Mouse (Mus musculus) thymus, postnatal 4 days (tissue): ENCODE data around the gene Bcl2a1b.
"Not testable (repeated sequence)": the region's sequence is repeated elsewhere in the genome, so short reads cannot be mapped to it uniquely, and the experiment has no call there.

ENCODE experiments used
- DNase-seq: peaks from one replicate; pipeline ENCODE4 v3.0.0; 2021

The Bcl2a1b gene

GRCm38 (mm10) chr9:89198969-89199416 is at the start of gene Bcl2a1b, which contains the start of gene Gm29094:
Gene Bcl2a1b (plus strand): TSS chr9:89199209.
Gene Gm29094 (plus strand): TSS chr9:89199379.
- peak; percentile 29 for DNase-seq

DNA sequence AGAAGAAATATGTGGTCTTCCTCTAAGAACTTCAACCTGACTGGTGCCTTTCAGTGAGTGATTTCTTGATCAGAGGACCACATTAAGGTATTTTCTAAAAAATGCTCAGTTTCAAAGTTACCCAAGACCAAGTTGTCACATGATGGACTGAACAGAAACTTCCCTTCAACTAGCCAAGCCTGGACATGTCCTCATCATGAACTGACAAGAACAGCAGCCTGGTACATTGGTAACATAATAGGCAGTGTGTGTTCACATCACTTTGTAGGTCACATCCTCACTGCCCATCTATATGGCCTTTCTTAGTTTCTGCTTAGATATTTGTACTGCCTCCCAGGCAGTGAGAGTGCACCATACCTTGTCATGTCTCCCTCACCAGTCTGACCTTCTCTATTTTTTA is 26.5 kb upstream of the Bcl2a1b start:
- DNase-seq, result not testable (repeated sequence)

DNA sequence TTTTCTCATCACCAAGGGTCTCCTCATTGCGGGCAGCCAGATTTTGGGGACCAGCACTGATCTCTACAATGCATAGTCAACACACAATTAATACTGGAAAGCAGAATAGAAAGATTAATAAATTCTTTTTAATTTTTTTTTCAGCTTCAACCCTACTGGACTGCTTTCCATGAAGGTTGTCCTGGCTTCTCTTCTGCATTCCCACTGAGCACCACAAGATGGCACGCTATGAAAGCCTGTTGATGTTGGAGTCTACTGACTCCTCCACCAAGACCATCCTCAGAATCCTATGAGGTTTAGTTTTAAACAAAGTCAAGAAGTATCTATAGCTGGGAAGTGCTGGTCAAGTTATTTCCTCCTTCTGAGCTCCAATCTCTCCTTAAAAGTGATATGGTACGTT is 20.2 kb upstream of the Bcl2a1b start:
- DNase-seq, result peak; percentile 77

- DNase-seq, result not testable (repeated sequence)
These were observed 19.5 kb upstream of the Bcl2a1b start for GRCm38 (mm10) chr9:89179469-89179868.

DNA sequence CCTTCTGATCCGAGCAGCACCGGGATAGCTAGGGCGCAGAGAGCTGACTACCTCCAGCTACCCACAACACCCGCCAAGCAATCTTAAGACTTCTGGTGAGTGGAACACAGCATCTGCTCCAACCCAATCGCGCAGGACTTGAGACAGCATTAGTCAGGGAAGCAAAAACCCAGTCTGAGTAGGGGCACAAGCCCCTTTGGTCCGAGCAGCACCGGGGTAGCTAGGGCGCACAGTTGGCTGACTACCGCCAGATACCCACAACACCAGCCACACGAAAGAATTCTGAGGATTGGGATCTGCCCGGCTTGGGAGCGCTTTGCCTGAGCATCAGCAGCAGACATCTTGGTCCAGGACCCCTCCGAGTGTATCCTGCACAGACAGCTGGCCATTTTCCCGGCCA is 12.0 kb upstream of the Bcl2a1b start:
- DNase-seq, result not testable (repeated sequence)

- DNase-seq, result not testable (repeated sequence)
These were observed 3.5 kb upstream of the Bcl2a1b start for GRCm38 (mm10) chr9:89195483-89195882.

GRCm38 (mm10) chr9:89197509-89197908 is 1.5 kb upstream of the Bcl2a1b start:
- not testable (repeated sequence) for DNase-seq

GRCm38 (mm10) chr9:89198349-89198748 is 660 bp upstream of the Bcl2a1b start:
- DNase-seq, result not testable (repeated sequence)

DNA sequence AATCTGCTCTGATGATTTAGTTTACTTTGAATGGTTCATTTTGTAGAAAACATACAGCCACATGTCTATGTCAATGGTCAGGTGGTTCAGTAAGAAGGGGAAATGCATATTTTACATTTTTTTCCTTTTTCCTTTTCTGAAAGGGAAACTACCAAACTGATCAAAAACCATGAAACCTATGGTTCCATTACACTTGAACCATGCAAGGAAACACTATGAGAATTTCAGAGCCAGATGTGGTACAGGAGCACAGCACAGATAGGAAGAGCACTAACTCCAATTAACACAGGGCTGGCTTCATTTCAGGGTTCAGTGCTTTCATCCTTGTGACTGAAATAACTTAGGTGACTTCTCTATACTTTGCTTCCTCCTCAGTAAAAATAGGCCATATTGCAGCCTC is 3.2 kb downstream of the Bcl2a1b start:
- DNase-seq, result not testable (repeated sequence)

DNA sequence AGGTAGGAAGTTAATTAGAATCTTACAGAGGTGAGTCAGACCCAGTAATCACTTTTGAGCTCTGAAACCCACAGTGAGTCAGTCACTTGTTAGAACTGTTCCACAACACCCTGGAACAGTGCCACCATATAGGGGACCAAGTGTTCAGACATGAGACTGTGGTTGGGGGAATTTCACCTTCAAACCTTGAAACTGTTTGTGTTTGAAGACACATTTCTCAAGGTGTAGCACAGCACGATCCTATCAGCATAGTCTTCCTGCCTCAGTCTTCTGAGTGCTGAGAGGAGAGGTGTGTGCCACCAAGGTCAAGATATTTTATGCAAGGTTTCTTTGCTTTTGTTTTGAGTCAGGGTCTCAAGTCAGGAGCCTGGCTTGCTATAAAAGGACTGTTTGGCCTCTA is 9.9 kb downstream of the Bcl2a1b start:
- DNase-seq, result not testable (repeated sequence)

DNA sequence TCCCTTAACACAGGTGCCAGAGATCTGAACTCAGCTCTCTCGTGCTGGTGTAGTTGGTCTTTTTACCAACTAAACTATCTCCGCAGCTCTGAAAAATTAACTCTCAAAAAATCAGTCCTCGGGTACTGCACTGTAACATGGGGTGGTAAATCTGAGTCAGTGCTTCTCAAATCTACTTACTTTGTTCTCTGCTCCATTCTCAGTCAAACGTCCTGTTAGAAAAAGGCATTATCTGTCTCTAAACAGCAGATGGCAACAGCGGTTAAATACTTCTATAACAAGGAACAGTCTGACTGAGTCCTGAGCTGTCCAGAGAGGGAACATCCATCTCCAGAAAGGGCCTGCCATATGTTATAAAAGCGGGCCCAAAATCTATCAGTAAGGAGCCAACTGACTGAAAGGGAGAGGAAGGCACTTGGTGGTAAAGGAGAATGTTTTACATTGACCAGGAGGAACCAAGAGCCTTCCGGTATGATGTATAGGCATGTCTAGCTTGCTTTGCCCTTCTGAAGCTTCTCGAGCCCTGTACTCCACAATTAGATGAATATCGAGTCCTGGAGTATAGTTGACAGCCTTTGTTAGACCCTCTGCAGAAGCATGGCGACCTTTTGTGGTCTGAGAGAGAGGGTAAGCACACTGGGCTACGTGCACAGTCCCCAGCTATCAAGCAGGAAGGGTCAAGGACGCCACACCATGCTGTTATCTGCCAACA is 11.5 kb downstream of the Bcl2a1b start, which contains the start of gene Mthfs:
Gene Mthfs, plus strand, starts transcription at position 324 of the 712 bp plus-strand sequence.
- not testable (repeated sequence) for DNase-seq

DNA sequence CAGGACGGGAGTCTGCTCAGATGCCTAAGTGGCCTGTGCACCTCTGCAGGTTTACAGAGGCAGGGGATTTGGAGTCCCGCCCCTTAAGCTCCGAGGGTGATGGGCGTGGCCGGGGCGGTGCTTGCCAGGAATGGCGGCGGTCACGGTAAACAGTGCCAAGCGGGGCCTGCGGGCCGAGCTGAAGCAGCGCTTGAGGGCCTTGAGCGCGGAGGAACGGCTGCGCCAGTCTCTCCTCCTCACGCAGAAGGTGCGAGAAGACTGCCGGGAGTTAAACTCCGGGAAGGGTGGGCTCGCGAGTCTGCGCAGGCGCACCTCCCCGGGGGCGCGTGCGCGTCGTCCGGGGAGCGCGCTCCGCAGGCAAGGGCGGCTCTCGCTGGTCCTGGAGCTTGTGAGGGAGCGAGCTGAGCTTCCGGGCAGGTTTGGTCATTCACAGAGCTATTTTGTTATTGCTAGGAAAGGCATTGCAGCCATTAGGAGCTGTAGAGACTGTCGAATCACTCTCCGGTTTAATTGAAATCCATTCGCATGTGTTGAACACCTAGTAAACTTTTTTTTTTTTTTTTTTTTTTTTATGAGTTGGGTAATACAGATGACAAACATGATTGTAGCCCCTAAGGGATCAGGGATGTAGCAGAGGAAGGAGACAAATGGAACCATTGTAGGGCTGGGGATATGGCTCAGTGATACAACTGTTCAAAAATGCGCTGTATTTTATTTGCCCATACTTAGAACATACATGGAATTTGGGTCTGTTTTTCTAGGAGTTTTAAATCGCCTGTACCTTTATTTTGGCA is 12.3 kb downstream of the Bcl2a1b start:
- peak; percentile 80 for DNase-seq

DNA sequence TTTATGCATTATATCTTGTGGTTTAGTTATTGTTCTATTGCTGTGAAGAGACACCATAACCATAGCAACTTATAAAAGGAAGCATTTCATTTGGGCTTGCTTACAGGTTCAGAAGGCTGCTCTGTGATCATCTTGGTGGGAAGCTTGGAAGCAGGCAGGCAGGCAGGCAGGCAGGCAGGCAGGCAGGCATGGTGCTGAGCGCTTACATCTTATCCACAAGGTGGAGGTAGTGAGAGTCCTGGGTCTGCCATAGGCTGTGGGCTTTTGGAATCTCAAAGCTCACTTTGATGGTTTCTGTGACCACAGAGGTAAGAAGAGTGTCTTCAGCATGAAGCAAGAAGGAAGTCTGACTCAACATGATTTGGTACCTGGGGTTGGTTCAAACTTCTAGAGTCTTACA is 13.4 kb downstream of the Bcl2a1b start:
- DNase-seq, result peak; percentile 71

DNA sequence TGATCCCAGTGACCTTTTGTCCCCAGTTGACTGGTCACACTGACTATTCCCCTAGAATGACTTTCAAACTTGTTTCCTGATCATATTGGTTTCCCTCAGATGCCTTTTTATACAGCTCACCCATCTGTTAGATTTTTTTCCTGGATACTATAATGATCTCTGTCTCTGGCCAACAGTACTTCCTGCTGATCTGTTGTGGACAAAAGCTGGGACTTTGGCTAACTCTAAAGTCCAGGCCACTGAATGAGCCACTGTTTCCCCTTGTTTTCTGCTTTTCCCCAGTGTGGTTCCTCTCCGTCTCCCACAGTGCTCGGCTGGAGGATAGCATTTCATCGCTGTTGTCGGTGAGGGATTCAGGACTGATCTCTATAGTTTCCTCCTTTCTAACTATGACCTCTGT is 19.2 kb downstream of the Bcl2a1b start:
- not testable (repeated sequence) for DNase-seq

DNA sequence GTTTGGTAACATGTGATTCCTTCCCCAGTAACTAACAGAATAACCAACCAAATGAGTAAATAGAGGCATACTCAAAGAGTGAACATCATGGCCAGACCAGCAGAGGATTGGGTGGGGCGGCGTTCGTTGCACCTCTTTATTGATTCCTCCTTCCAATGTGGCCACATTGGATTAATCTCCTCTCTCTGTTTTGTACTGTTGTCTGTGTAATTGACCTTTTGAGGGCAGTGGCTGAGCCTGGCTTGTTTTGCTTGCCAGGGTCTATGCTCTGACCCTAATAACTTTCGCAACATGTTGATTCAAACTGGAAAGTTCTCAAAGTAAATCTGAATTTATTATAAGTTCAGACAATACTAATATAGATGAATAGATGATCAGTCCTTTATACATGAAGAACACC is 20.7 kb downstream of the Bcl2a1b start:
- DNase-seq, result not testable (repeated sequence)

GRCm38 (mm10) chr9:89220704-89221287 is 21.8 kb downstream of the Bcl2a1b start:
- not testable (repeated sequence) for DNase-seq

- DNase-seq, result no peak
These were observed 27.1 kb downstream of the Bcl2a1b start for GRCm38 (mm10) chr9:89226071-89226470.

- DNase-seq, result no peak
These were observed 29.1 kb downstream of the Bcl2a1b start for GRCm38 (mm10) chr9:89228122-89228521.

GRCm38 (mm10) chr9:89230897-89231497 is 32.0 kb downstream of the Bcl2a1b start:
- peak; percentile 58 for DNase-seq

DNA sequence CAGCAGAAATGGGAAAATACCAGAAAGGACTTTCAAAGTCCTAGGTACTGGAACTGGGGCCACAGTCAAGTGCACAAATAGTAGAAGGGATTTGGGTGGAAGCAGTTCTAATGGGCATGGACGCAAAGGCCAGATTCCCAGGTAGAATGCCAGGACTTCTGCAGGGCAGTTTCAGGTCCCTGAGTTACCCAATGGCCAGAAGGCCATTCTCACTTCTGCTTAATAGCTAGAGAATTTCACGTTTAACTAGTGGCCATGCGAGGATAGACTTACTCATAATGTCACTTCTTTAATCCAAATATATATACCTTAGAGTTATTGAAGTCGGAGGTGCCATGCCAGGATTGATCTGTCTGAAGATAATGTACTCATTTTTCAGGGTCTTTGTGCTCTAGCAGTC is 38.1 kb downstream of the Bcl2a1b start:
- DNase-seq, result not testable (repeated sequence)

DNA sequence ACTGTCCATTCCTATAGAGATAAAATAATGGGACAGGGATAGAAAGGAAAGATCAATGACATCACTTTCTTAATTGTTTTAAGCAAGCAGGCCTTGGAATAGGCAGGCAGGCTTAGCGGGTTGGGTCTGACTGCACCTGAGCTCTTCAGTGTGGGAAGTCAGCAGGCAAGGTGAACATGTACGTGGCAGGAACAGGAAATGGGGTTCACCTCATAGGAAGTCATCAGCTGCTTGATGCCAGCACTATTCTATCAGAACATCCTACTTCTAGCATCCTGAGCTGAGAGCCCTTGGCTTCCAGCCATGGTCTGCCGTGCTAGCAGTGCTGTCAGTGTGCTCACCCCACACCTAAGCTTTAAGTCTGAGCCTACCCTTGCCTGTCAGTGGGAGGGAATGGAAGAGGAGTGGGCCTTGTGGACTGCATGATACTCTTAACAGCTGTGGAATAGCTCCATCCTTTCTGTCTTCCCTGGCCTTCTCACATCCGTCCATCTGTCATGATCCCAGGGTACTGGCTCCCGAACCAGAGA is 40.0 kb downstream of the Bcl2a1b start:
- not testable (repeated sequence) for DNase-seq

DNA sequence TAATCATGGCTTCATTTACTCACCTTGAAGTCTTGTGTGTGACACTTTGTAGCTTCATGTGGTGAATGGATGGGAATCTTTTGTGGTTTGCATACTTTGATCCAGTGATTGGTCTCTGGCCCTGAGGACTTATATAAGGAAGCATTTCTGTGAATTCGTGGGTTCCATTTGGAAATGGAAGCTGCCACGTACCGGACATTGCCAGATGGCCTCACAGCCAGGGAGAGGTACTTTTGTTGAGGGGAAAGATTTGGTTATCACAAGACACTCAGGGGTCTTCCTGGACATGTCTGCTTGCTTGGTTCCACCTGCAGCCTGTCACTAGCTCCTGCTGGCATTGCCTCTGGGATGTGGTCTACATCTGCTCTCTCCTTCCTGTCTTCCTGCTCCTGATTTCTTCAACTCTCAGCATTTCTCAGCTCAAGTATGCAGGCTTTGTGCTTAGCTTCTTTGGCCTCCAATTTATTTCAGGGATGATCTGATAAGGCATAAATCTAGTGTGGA is 41.6 kb downstream of the Bcl2a1b start:
- DNase-seq, result not testable (repeated sequence)
